Comparison of ENCODE assay signal across 8 mouse cellular contexts in the genomic region with DNA sequence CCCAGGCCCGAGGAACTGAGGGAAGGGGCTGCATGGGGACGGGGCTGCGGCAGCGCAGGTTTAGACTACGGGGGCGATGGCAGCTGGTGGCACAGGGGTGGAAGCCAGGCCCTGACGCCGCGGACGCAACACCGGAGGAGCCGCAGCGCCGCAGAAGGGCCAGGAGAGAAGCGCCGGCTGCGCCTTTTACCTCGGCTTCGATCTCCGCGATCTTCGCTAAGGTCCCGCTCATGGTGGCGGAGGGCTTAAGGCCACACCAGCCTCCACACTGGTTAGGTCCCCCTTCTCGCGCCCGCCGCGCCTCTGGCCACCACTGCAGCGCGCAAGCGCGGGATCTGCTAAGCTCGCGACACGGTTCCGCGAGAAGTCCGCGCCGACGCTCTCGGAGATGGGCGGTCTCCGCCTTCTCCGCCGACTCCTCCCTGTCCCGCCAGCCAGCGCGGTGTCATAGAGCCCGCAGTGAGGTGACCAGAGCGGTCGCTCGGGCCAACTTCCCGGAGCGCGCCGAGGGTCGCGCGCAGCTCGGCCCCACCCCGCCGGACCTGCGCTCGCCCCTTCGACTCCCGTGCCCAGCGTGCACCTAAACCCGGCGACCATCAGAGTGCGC. TPM values are rescaled to one million over a fixed set of nuclear protein-coding genes. Genes with fewer than 3 reads are reported as not detected.
DNase-seq lines count a peak whose midpoint lies in the region; ATAC-seq lines count a peak whose summit lies in the region.

A gene (minus strand): TSS at position 337 of the 607 bp plus-strand sequence.

- 1% methylated on average over 63 of the region's 72 CpGs for WGBS in intestine, embryonic 14.5 days

- peaks cover 32% of the 10 kb centered on the region for H3K36me3 ChIP-seq in intestine, embryonic 14.5 days (ENCODE audit: control insufficient read depth, insufficient read depth, low read length)

- H3K9me3 ChIP-seq in intestine, embryonic 14.5 days (ENCODE audit: control insufficient read depth, low read length), result no peaks in the 10 kb centered on the region

- peak within 1 kb of the TSS; percentile 98 for H3K9ac ChIP-seq in intestine, embryonic 14.5 days (ENCODE audit: low read length)

- H3K4me3 ChIP-seq in intestine, embryonic 14.5 days (ENCODE audit: low read depth, low read length), result peak within 1 kb of the TSS; percentile 93

- H3K27ac ChIP-seq in intestine, embryonic 14.5 days (ENCODE audit: low read depth), result peak within 1 kb of the TSS; percentile 94

- intact Hi-C loops in left cerebral cortex, postnatal 14 days (cut with DNase I), result loop anchor here (1.0 kb wide), 1 partner anchor 24 kb away; no protein-coding TSS in a partner anchor

- no peaks in the 10 kb centered on the region for H3K27me3 ChIP-seq in intestine, embryonic 14.5 days (replicated peaks; ENCODE audit: control insufficient read depth, insufficient read depth, low read length)

- peak; percentile 89 to 91 for DNase-seq in adrenal gland, adult 18-20 months (ENCODE audit: low spot score in 2 of 2)
- DNase-seq in embryo, embryonic 11 days, result peak; percentile 99
- peak; percentile 94 for DNase-seq in gastrocnemius, postnatal 25 days
- peak; percentile 92 for DNase-seq in intestine, embryonic 14.5 days (ENCODE audit: low spot score)
- DNase-seq in left cerebral cortex, postnatal 14 days (ENCODE audit: low spot score in 2 of 2), result peak; percentile 91 to 93
- DNase-seq in mesoderm, embryonic 11.5 days (ENCODE audit: low read depth, low spot score), result peak; percentile 99
- DNase-seq in right cerebral cortex, postnatal 36 days (ENCODE audit: low spot score in 2 of 2), result peak; percentile 88 to 91
- peak; percentile 96 for DNase-seq in yolk sac, embryonic 10.5 days (ENCODE audit: low spot score)

- peak; percentile 98 for ATAC-seq in intestine, embryonic 14.5 days (replicated peaks; ENCODE audit: low FRiP score, low TSS enrichment, low read depth)

- H3K4me1 ChIP-seq in intestine, embryonic 14.5 days (replicated peaks; ENCODE audit: control insufficient read depth, insufficient read depth, low read length), result peaks cover 18% of the 10 kb centered on the region

- H3K4me2 ChIP-seq in intestine, embryonic 14.5 days (ENCODE audit: low read length), result peak within 1 kb of the TSS; percentile 66

RNA-seq across cellular contexts. Expression of the gene that starts here (rescaled TPM):
- total RNA-seq in adrenal gland, adult 18-20 months (2021), result 10 to 100 TPM; 77.1 to 94.1 TPM
- total RNA-seq in gastrocnemius, postnatal 25 days (2021), result 10 to 100 TPM; 42.8 to 45.0 TPM
- 221 and 234 TPM in 2 replicates for polyA plus RNA-seq in intestine, embryonic 14.5 days (2014; fragmentation: Nextera tagmentation; extraction: Ambion mirVana)
- 10 to 100 TPM; 89.7 to 91.4 TPM for total RNA-seq in left cerebral cortex, postnatal 14 days (2021)

Comparison
In these comparisons a context has a peak if more than half of its experiments do, and no peak if none do; other contexts are left out.
1. Peak in every context shown above with its lines: DNase-seq, ATAC-seq, H3K4me3 ChIP-seq and H3K27ac ChIP-seq.